Mouse (Mus musculus) MEL (cell line): ENCODE measurements at regions not wholly inside any gene's neighbourhood (a gene's known extent, or its start where the extent isn't known, plus 50 kb on each side); places are given as distances from the start of the nearest gene placed in this dataset.

Source experiments
- DNase-seq: peaks from one replicate; pipeline ENCODE4 v3.0.0; 2011; ENCODE audit warnings: low read depth, low spot score
- H3K27ac ChIP-seq: 2 replicates; pipeline ENCODE4 v1.5.1; 2012; ENCODE audit warnings: low read depth, mild to moderate bottlenecking, control low read depth, low read length, moderate library complexity; ENCODE audit not compliant: control insufficient read depth
- H3K27me3 ChIP-seq, 2 experiments: fragments of 150-350 bp in 1 of 2; sonication (generic) in 1 of 2; 2 replicates each; pipeline ENCODE4 v1.6.1; 2012; ENCODE audit warnings: low read length in 2 of 2, mild to moderate bottlenecking in 2 of 2, improper control_type of control experiment in 1 of 2, moderate library complexity in 1 of 2; ENCODE audit not compliant: insufficient read depth in 2 of 2, control insufficient read depth in 1 of 2
- H3K36me3 ChIP-seq, 2 experiments: 2 replicates each; pipeline ENCODE4 v1.6.1; 2012 to 2014; ENCODE audit warnings: low read length in 2 of 2, improper control_type of control experiment in 1 of 2, inconsistent platforms in 1 of 2, mild to moderate bottlenecking in 1 of 2; ENCODE audit not compliant: insufficient read depth in 2 of 2, control insufficient read depth in 1 of 2
- H3K4me1 ChIP-seq, 2 experiments: fragments of 150-350 bp in 1 of 2; sonication (generic) in 1 of 2; 2 replicates each; pipeline ENCODE4 v1.6.1; 2012; ENCODE audit warnings: low read length in 2 of 2, improper control_type of control experiment in 1 of 2, mild to moderate bottlenecking in 1 of 2; ENCODE audit not compliant: insufficient read depth in 2 of 2, control insufficient read depth in 1 of 2
- H3K4me3 ChIP-seq, 2 experiments: fragments of 150-350 bp in 1 of 2; sonication (generic) in 1 of 2; 2 replicates each; pipeline ENCODE4 v1.5.1; 2012; ENCODE audit warnings: low read depth in 2 of 2, low read length in 2 of 2, mild to moderate bottlenecking in 2 of 2, moderate library complexity in 2 of 2, control low read depth in 1 of 2, improper control_type of control experiment in 1 of 2; ENCODE audit not compliant: control insufficient read depth in 1 of 2, insufficient read depth in 1 of 2
- H3K79me2 ChIP-seq: 2 replicates; pipeline ENCODE4 v1.6.1; 2012; ENCODE audit warnings: mild to moderate bottlenecking, low read length, moderate library complexity; ENCODE audit not compliant: control insufficient read depth, poor library complexity, insufficient read depth
- H3K9ac ChIP-seq: 2 replicates; pipeline ENCODE4 v1.6.1; 2012; ENCODE audit warnings: low read depth, mild to moderate bottlenecking, control low read depth, low read length, moderate library complexity; ENCODE audit not compliant: control insufficient read depth, poor library complexity, severe bottlenecking
- H3K9me3 ChIP-seq: fragments of 150-350 bp; sonication (generic); replicated peaks from 2 replicates; pipeline ENCODE4 v1.6.1; 2012; ENCODE audit warnings: mild to moderate bottlenecking, low read length, improper control_type of control experiment, moderate library complexity; ENCODE audit not compliant: insufficient read depth
- BHLHE40 ChIP-seq: IDR thresholded peaks from 2 replicates; pipeline ENCODE4 v1.6.1; 2012; ENCODE audit warnings: low read depth, mild to moderate bottlenecking, inconsistent platforms, low read length, improper control_type of control experiment, borderline replicate concordance
- E2F4 ChIP-seq: IDR thresholded peaks from 2 replicates; pipeline ENCODE4 v1.6.1; 2011; ENCODE audit warnings: low read depth, low read length, improper control_type of control experiment, borderline replicate concordance
- ELF1 ChIP-seq: IDR thresholded peaks from 2 replicates; pipeline ENCODE4 v1.6.1; 2014; ENCODE audit warnings: low read depth, mild to moderate bottlenecking, inconsistent platforms, low read length, improper control_type of control experiment, moderate library complexity
- EP300 ChIP-seq, 2 experiments: IDR thresholded peaks; 2 replicates each; pipeline ENCODE4 v1.6.1; 2011; ENCODE audit warnings: improper control_type of control experiment in 2 of 2, low read length in 2 of 2, low read depth in 1 of 2, mild to moderate bottlenecking in 1 of 2
- GABPA ChIP-seq: IDR thresholded peaks from 2 replicates; pipeline ENCODE4 v1.6.1; 2012; ENCODE audit warnings: low read depth, mild to moderate bottlenecking, inconsistent platforms, low read length, improper control_type of control experiment, moderate library complexity
- GATA1 ChIP-seq: IDR thresholded peaks from 2 replicates; pipeline ENCODE4 v1.6.1; 2011; ENCODE audit warnings: low read depth, low read length, improper control_type of control experiment
- HCFC1 ChIP-seq: IDR thresholded peaks from 2 replicates; pipeline ENCODE4 v1.6.1; 2012; ENCODE audit warnings: low read depth, mild to moderate bottlenecking, inconsistent platforms, low read length, improper control_type of control experiment, moderate library complexity
- JUND ChIP-seq: IDR thresholded peaks from 2 replicates; pipeline ENCODE4 v1.6.1; 2011; ENCODE audit warnings: low read depth, mild to moderate bottlenecking, improper control_type of control experiment, low read length
- KAT2A ChIP-seq: conservative IDR thresholded peaks from 2 replicates; pipeline ENCODE4 v1.6.1; 2012; ENCODE audit warnings: low read depth, low read length, improper control_type of control experiment, inconsistent platforms
- MAFK ChIP-seq: IDR thresholded peaks from 2 replicates; pipeline ENCODE4 v1.6.1; 2011; ENCODE audit warnings: low read depth, mild to moderate bottlenecking, low read length, improper control_type of control experiment, borderline replicate concordance
- MAZ ChIP-seq: IDR thresholded peaks from 2 replicates; pipeline ENCODE4 v1.6.1; 2012; ENCODE audit warnings: low read depth, mild to moderate bottlenecking, inconsistent platforms, low read length, improper control_type of control experiment
- MXI1 ChIP-seq: IDR thresholded peaks from 2 replicates; pipeline ENCODE4 v1.6.1; 2011; ENCODE audit warnings: mild to moderate bottlenecking, low read depth, low read length, improper control_type of control experiment
- MYC ChIP-seq: IDR thresholded peaks from 2 replicates; pipeline ENCODE4 v1.6.1; 2011; ENCODE audit warnings: low read depth, mild to moderate bottlenecking, low read length, improper control_type of control experiment, moderate library complexity
- NELFE ChIP-seq: IDR thresholded peaks from 2 replicates; pipeline ENCODE4 v1.6.1; 2011; ENCODE audit warnings: low read depth, low read length, improper control_type of control experiment
- NRF1 ChIP-seq: IDR thresholded peaks from 2 replicates; pipeline ENCODE4 v1.6.1; 2014; ENCODE audit warnings: low read depth, mild to moderate bottlenecking, inconsistent platforms, low read length, improper control_type of control experiment, moderate library complexity; ENCODE audit not compliant: poor library complexity, insufficient read depth, severe bottlenecking
- POLR2A ChIP-seq, 2 experiments: IDR thresholded peaks; 2 replicates each; pipeline ENCODE4 v1.6.1; 2011 to 2012; ENCODE audit warnings: low read length in 2 of 2, mild to moderate bottlenecking in 2 of 2, control low read depth in 1 of 2, improper control_type of control experiment in 1 of 2, low read depth in 1 of 2, moderate library complexity in 1 of 2; ENCODE audit not compliant: control insufficient read depth in 1 of 2, insufficient read depth in 1 of 2, poor library complexity in 1 of 2
- POLR2AphosphoS5 ChIP-seq: IDR thresholded peaks from 2 replicates; pipeline ENCODE4 v1.6.1; 2012; ENCODE audit warnings: low read depth, borderline replicate concordance, mild to moderate bottlenecking, inconsistent platforms, low read length, moderate library complexity, mixed read lengths
- RAD21 ChIP-seq: IDR thresholded peaks from 2 replicates; pipeline ENCODE4 v1.6.1; 2011; ENCODE audit warnings: mild to moderate bottlenecking, low read depth, low read length, improper control_type of control experiment
- RCOR1 ChIP-seq: IDR thresholded peaks from 2 replicates; pipeline ENCODE4 v1.6.1; 2012; ENCODE audit warnings: low read depth, mild to moderate bottlenecking, inconsistent platforms, low read length, improper control_type of control experiment
- TAL1 ChIP-seq: IDR thresholded peaks from 2 replicates; pipeline ENCODE4 v1.6.1; 2012; ENCODE audit warnings: mild to moderate bottlenecking, inconsistent platforms, low read length, moderate library complexity, mixed read lengths
- TBP ChIP-seq: IDR thresholded peaks from 2 replicates; pipeline ENCODE4 v1.8.0; 2011; ENCODE audit warnings: low read depth, low read length, improper control_type of control experiment
- USF1 ChIP-seq: IDR thresholded peaks from 2 replicates; pipeline ENCODE4 v1.6.1; 2014; ENCODE audit warnings: low read depth, mild to moderate bottlenecking, inconsistent platforms, low read length, improper control_type of control experiment, moderate library complexity
- ZC3H11A ChIP-seq: IDR thresholded peaks from 2 replicates; pipeline ENCODE4 v1.6.1; 2012; ENCODE audit warnings: low read depth, mild to moderate bottlenecking, inconsistent platforms, low read length, improper control_type of control experiment
- ZKSCAN1 ChIP-seq: IDR thresholded peaks from 2 replicates; pipeline ENCODE4 v1.6.1; 2012; ENCODE audit warnings: low read depth, mild to moderate bottlenecking, inconsistent platforms, low read length, improper control_type of control experiment, moderate library complexity
- ZMIZ1 ChIP-seq: IDR thresholded peaks from 2 replicates; pipeline ENCODE4 v1.6.1; 2012; ENCODE audit warnings: low read depth, mild to moderate bottlenecking, inconsistent platforms, low read length, improper control_type of control experiment, moderate library complexity

DNA sequence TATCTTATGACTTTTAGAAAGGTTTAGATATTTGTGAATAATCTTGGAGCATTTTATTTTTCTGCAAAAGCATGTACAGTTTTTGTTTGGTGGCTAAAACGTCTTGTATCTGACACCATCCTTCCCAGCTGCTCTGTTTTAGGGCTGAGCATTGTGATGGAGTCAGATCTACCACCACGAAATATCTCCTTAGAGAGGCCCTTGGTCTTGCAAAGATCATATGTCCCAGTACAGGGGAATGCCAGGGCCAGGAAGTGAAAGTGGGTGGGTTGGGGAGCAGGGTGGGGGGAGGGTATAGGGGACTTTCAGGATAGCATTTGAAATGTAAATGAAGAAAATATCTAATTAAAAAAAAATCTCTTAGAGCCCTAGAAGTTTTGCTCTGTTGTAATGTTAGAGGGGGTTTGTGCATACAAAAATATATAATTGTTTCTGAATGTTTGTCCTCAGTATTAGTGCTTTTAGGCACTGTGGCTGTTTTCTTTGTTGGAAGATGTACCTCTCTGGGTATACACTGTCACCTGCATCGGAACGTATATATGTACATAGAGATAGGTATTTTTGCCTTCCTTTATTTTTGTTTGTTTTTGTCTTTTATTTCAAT lies 211.4 kb downstream of the Otol1 start:
- H3K9ac ChIP-seq = no peak overlapping the region
- no peak overlapping the region for H3K4me3 ChIP-seq
- H3K36me3 ChIP-seq = no peaks in the 10 kb centered on the region

DNA sequence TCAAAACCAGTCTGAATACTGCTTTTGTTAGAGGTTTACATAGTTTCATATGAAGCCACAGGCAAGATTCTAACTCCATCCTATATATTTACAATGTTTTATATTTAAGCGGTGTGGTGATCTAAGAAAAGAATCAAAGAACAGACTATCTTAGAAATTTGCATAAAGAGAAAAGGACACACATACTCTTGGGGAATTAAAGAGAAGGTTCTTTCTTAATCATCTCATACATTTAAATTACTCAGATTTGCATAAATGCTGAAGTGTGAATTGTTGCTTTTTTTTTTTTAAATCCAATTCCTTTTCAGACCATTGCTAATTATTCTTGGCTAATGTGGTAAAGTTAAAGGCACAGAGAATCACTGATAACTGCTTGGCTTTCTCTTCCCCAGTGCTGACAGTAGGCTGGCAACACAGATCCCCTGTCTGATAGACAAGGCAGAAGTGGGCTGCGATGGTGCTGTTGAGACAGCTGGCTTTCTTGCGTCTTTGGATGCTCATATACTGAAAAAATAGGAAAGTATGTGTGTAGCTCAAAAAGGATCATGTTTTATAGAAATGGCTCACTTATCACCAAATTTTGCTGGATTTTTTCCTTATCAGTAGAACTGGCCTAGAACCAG lies 216.1 kb downstream of the Otol1 start:
- Histone ChIP-seq H3K9me3 (no peaks in the 10 kb centered on the region), H3K9ac (no peak overlapping the region), H3K4me1 (no peaks in the 10 kb centered on the region)

More for the DNA sequence above, 211.4 kb downstream of the Otol1 start:
- no peaks in the 10 kb centered on the region for H3K9me3 ChIP-seq
- DNase-seq = no peak
- H3K79me2 ChIP-seq = no peaks in the 10 kb centered on the region
- H3K27ac ChIP-seq = no peak overlapping the region
- TF ChIP-seq TAL1 (no peak), RAD21 (no peak), ELF1 (no peak), E2F4 (no peak), EP300 (IDR thresholded peaks at IDR 0.05; ENCODE audit: low read depth in 1 of 2, low read length in 2 of 2) (no peak), ZKSCAN1 (no peak), NELFE (no peak), RCOR1 (no peak), BHLHE40 (no peak), MAFK (no peak)
- no peaks in the 10 kb centered on the region for H3K27me3 ChIP-seq
- H3K4me1 ChIP-seq = no peaks in the 10 kb centered on the region

GRCm38 (mm10) chr3:70224846-70225245 lies 217.4 kb downstream of the Otol1 start:
- H3K4me1 ChIP-seq = no peaks in the 10 kb centered on the region
- H3K36me3 ChIP-seq = no peaks in the 10 kb centered on the region
- no peak overlapping the region for H3K9ac ChIP-seq
- H3K27me3 ChIP-seq = no peaks in the 10 kb centered on the region
- H3K9me3 ChIP-seq = no peaks in the 10 kb centered on the region
- H3K4me3 ChIP-seq = no peak overlapping the region
- DNase-seq = no peak
- H3K27ac ChIP-seq = no peak overlapping the region
- no peaks in the 10 kb centered on the region for H3K79me2 ChIP-seq
- TF ChIP-seq MAZ (no peak), USF1 (no peak), POLR2AphosphoS5 (no peak), ZKSCAN1 (no peak), MYC (no peak), HCFC1 (no peak), POLR2A (IDR thresholded peaks at IDR 0.05; ENCODE audit: control insufficient read depth in 1 of 2, insufficient read depth in 1 of 2, low read depth in 1 of 2, low read length in 2 of 2, poor library complexity in 1 of 2) (no peak), ZC3H11A (no peak), BHLHE40 (no peak), TBP (no peak), KAT2A (no peak), MXI1 (no peak), JUND (no peak), NRF1 (no peak), ZMIZ1 (no peak), GATA1 (no peak), GABPA (no peak)

More for the DNA sequence above, 216.1 kb downstream of the Otol1 start:
- Histone ChIP-seq H3K36me3 (no peaks in the 10 kb centered on the region), H3K4me3 (no peak overlapping the region), H3K79me2 (no peaks in the 10 kb centered on the region)
- DNase-seq = no peak
- no peak for TF ChIP-seq E2F4
- no peak for TF ChIP-seq RAD21
- TF ChIP-seq BHLHE40 = no peak
- TF ChIP-seq, all 39 proteins: peak for 0
- H3K27me3 ChIP-seq = no peaks in the 10 kb centered on the region
- H3K27ac ChIP-seq = no peak overlapping the region
